In the genomic region with DNA sequence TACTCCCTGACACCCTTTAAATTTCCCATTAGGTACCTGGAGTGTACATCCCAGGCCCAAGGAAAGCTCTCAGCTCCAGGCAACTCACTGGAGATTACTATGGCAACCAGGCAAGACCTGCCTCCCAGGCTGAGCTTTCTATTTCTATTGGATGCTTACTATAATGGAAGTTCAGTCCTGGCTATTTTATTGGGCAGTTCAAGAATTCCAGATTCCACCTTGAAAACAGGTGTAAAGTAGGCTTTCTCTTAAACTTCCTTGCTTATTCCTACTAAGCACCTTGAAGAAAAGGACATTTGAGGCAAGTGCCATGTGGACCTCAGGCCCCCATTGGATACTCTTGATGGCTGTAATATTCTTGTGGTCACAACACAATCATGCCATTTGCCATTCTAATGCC, we compare ENCODE assay signal across 36 mouse cellular contexts. TPM values are rescaled to one million over a fixed set of nuclear protein-coding genes. Genes with fewer than 3 reads are reported as not detected.
"Had no signal": no experiment of that assay in that cellular context is flagged by ENCODE, and none has a peak within 500 bp of the region (broad histone marks: within the 10 kb centered on the region; RNA-seq: fewer than 3 reads in every experiment).

A gene (minus strand): TSS at position 101 of the 400 bp plus-strand sequence.

- H3K27ac ChIP-seq: embryonic facial prominence, embryonic 10.5 days; embryonic facial prominence, embryonic 12.5 days; embryonic facial prominence, embryonic 13.5 days; embryonic facial prominence, embryonic 15.5 days; forebrain, embryonic 12.5 days; forebrain, embryonic 13.5 days; forebrain, embryonic 15.5 days; gastrocnemius, adult 2 months; heart, adult 2 months had no signal

- H3K27me3 ChIP-seq: embryonic facial prominence, embryonic 12.5 days; embryonic facial prominence, embryonic 13.5 days; embryonic facial prominence, embryonic 15.5 days; forebrain, embryonic 12.5 days; forebrain, embryonic 13.5 days; forebrain, embryonic 15.5 days had no signal

- H3K4me1 ChIP-seq: embryonic facial prominence, embryonic 10.5 days; embryonic facial prominence, embryonic 12.5 days; embryonic facial prominence, embryonic 13.5 days; embryonic facial prominence, embryonic 15.5 days; forebrain, embryonic 12.5 days; forebrain, embryonic 13.5 days; forebrain, embryonic 15.5 days had no signal

- DNase-seq: cerebellum, adult 9-10 months; cerebellum, adult 9-11 months; cerebellum, postnatal 10 days; cerebellum, postnatal 14 days; cerebellum, postnatal 25 days; cerebellum, postnatal 36 days; embryo, embryonic 11 days; forebrain, postnatal 0 days; gastrocnemius, adult 2 months; gastrocnemius, postnatal 10 days; gastrocnemius, postnatal 14 days; gastrocnemius, postnatal 25 days; gastrocnemius, postnatal 36 days; heart, adult 18-20 months; heart, adult 2 months had no signal

- H3K9me3 ChIP-seq: embryonic facial prominence, embryonic 10.5 days; embryonic facial prominence, embryonic 12.5 days; embryonic facial prominence, embryonic 13.5 days; embryonic facial prominence, embryonic 15.5 days; forebrain, embryonic 12.5 days; forebrain, embryonic 13.5 days; forebrain, embryonic 15.5 days had no signal

- H3K36me3 ChIP-seq: embryonic facial prominence, embryonic 10.5 days; embryonic facial prominence, embryonic 12.5 days; embryonic facial prominence, embryonic 13.5 days; embryonic facial prominence, embryonic 15.5 days; forebrain, embryonic 12.5 days; forebrain, embryonic 15.5 days had no signal

- H3K4me3 ChIP-seq: embryonic facial prominence, embryonic 10.5 days; embryonic facial prominence, embryonic 12.5 days; embryonic facial prominence, embryonic 13.5 days; embryonic facial prominence, embryonic 15.5 days; erythroblast, embryonic 14.5 days; forebrain, embryonic 12.5 days; forebrain, embryonic 13.5 days; forebrain, embryonic 15.5 days; gastrocnemius, adult 2 months; heart, adult 2 months had no signal

RNA-seq across cellular contexts. Expression of the gene that starts here (rescaled TPM):
- total RNA-seq: common myeloid progenitor, adult 5-6 weeks; forebrain, postnatal 0 days; gastrocnemius, adult 18-20 months; gastrocnemius, adult 2 months; gastrocnemius, adult 8-10 months; gastrocnemius, postnatal 10 days; gastrocnemius, postnatal 14 days; gastrocnemius, postnatal 25 days; gastrocnemius, postnatal 36 days; gastrocnemius, postnatal 4 days; granulocyte monocyte progenitor cell, adult 5-6 weeks; heart, adult 18-20 months; heart, adult 2 months; heart, adult 8-10 months had no signal
- polyA plus RNA-seq: cortical plate, adult 2 months; embryonic facial prominence, embryonic 10.5 days; embryonic facial prominence, embryonic 11.5 days; embryonic facial prominence, embryonic 12.5 days; embryonic facial prominence, embryonic 13.5 days; embryonic facial prominence, embryonic 14.5 days; embryonic facial prominence, embryonic 15.5 days; erythroblast, embryonic 14.5 days; forebrain, embryonic 11.5 days; forebrain, embryonic 12.5 days; forebrain, embryonic 13.5 days; forebrain, embryonic 14.5 days; forebrain, embryonic 15.5 days; forebrain, embryonic 16.5 days; forebrain, postnatal 0 days; frontal cortex, adult 2 months; heart, adult 2 months had no signal
